Mouse (Mus musculus) intestine, embryonic 14.5 days (tissue): Measurements from ENCODE around the gene Vangl1. TPM values are rescaled to one million over a fixed set of nuclear protein-coding genes. Genes with fewer than 3 reads are reported as not detected.
A peak's percentile ranks its signal among the peaks of the same experiment; 100 is the strongest.

Experiments
- ATAC-seq: fragments of 200-750 bp; cut with Nextera tagmentation; replicated peaks from 2 replicates; pipeline ENCODE4 v1.8.0; 2017; ENCODE audit warnings: low read depth, moderate number of reproducible peaks, moderate TSS enrichment, moderate library complexity; ENCODE audit not compliant: low FRiP score, low TSS enrichment
- DNase-seq: peaks from one replicate; pipeline ENCODE4 v3.0.0-alpha.2; 2018; ENCODE audit warnings: low spot score
- H3K27ac ChIP-seq: fragments of 300-500 bp; sonication (generic); 2 replicates; pipeline ENCODE4 v1.5.1; 2014; ENCODE audit warnings: low read depth, mild to moderate bottlenecking, control low read depth
- H3K27me3 ChIP-seq: fragments of 300-500 bp; sonication (generic); replicated peaks from 2 replicates; pipeline ENCODE4 v1.6.1; 2014; ENCODE audit warnings: low read length, control low read depth; ENCODE audit not compliant: control insufficient read depth, insufficient read depth
- H3K36me3 ChIP-seq: fragments of 300-500 bp; sonication (generic); 2 replicates; pipeline ENCODE4 v1.6.1; 2014; ENCODE audit warnings: low read length, control low read depth; ENCODE audit not compliant: control insufficient read depth, insufficient read depth
- H3K4me1 ChIP-seq: fragments of 300-500 bp; sonication (generic); replicated peaks from 2 replicates; pipeline ENCODE4 v1.6.1; 2014; ENCODE audit warnings: low read length, control low read depth, mixed read lengths; ENCODE audit not compliant: control insufficient read depth, insufficient read depth
- H3K4me2 ChIP-seq: fragments of 300-500 bp; sonication (generic); 2 replicates; pipeline ENCODE4 v1.6.1; 2014; ENCODE audit warnings: low read length
- H3K4me3 ChIP-seq: fragments of 300-500 bp; sonication (generic); 2 replicates; pipeline ENCODE4 v1.5.1; 2014; ENCODE audit warnings: low read depth, low read length, control low read depth, mixed read lengths
- H3K9ac ChIP-seq: fragments of 300-500 bp; sonication (generic); 2 replicates; pipeline ENCODE4 v1.6.1; 2014; ENCODE audit warnings: mild to moderate bottlenecking, low read length
- H3K9me3 ChIP-seq: fragments of 300-500 bp; sonication (generic); 2 replicates; pipeline ENCODE4 v1.6.1; 2016; ENCODE audit warnings: low read length, control low read depth; ENCODE audit not compliant: control insufficient read depth
- WGBS: fragments of 180-500 bp; shearing (Covaris S2); extraction: QIAGEN DNeasy Blood & Tissue Kit; methylation state at CpG from one replicate; pipeline ENCODE4 v1.1.7; 2014; 5-methylcytosine and 5-hydroxymethylcytosine counted together
- polyA plus RNA-seq: library from polyadenylated mRNA; unstranded; fragments of >200 nt; fragmentation: Nextera tagmentation; extraction: Ambion mirVana; gene quantifications from 2 replicates; pipeline ENCODE4 v1.2.1, GENCODE M21; 2014

Vangl1 gene
- polyA plus RNA-seq = 21.0 and 23.7 TPM in 2 replicates

- Histone ChIP-seq H3K27me3 (no peaks in the 10 kb centered on the region), H3K27ac (peak within 1 kb of the TSS; percentile 74)
Observed at GRCm38 (mm10) chr3:102203781-102204721, at the start of gene Vangl1. Vangl1 (minus strand) TSS chr3:102204693.

GRCm38 (mm10) chr3:102253554-102253953 lies 49.1 kb upstream of the Vangl1 start:
- Histone ChIP-seq H3K27ac (no peak overlapping the region), H3K4me1 (no peaks in the 10 kb centered on the region), H3K9ac (no peak overlapping the region), H3K27me3 (no peaks in the 10 kb centered on the region), H3K36me3 (no peaks in the 10 kb centered on the region), H3K9me3 (no peaks in the 10 kb centered on the region), H3K4me2 (no peak overlapping the region), H3K4me3 (no peak overlapping the region)
- ATAC-seq (no peak), DNase-seq (peak; percentile 18)
- 49% methylated on average over 4 of the region's 4 CpGs for WGBS

More at GRCm38 (mm10) chr3:102203781-102204721, at the start of gene Vangl1:
- no peaks in the 10 kb centered on the region for H3K9me3 ChIP-seq
- H3K4me1 ChIP-seq = peaks cover 19% of the 10 kb centered on the region
- peak within 1 kb of the TSS; percentile 71 for H3K9ac ChIP-seq
- peak; percentile 87 for ATAC-seq
- WGBS = under 1% methylated on average over 76 of the region's 95 CpGs
- peak; percentile 91 for DNase-seq
- H3K36me3 ChIP-seq = no peaks in the 10 kb centered on the region
- peak within 1 kb of the TSS; percentile 79 for H3K4me3 ChIP-seq
- H3K4me2 ChIP-seq = peak within 1 kb of the TSS; percentile 91

- H3K9me3 ChIP-seq = no peaks in the 10 kb centered on the region
- H3K27ac ChIP-seq = no peak overlapping the region
- no peak overlapping the region for H3K9ac ChIP-seq
- H3K4me3 ChIP-seq = no peak overlapping the region
- H3K4me2 ChIP-seq = no peak overlapping the region
- H3K27me3 ChIP-seq = no peaks in the 10 kb centered on the region
- no peak for DNase-seq
- 67% methylated on average over 3 of the region's 3 CpGs for WGBS
- ATAC-seq = no peak
- H3K36me3 ChIP-seq = no peaks in the 10 kb centered on the region
- no peaks in the 10 kb centered on the region for H3K4me1 ChIP-seq
Observed at GRCm38 (mm10) chr3:102252927-102253326, 48.4 kb upstream of the Vangl1 start.

GRCm38 (mm10) chr3:102250873-102251272 lies 46.4 kb upstream of the Vangl1 start:
- Histone ChIP-seq H3K27ac (no peak overlapping the region), H3K9ac (no peak overlapping the region), H3K27me3 (no peaks in the 10 kb centered on the region), H3K4me1 (no peaks in the 10 kb centered on the region), H3K4me3 (no peak overlapping the region), H3K4me2 (no peak overlapping the region), H3K9me3 (no peaks in the 10 kb centered on the region), H3K36me3 (no peaks in the 10 kb centered on the region)
- ATAC-seq (no peak), DNase-seq (no peak)
- 92% methylated on average over 3 of the region's 3 CpGs for WGBS

GRCm38 (mm10) chr3:102249401-102249991 lies 45.0 kb upstream of the Vangl1 start:
- WGBS = 56% methylated on average over 9 of the region's 9 CpGs
- Histone ChIP-seq H3K4me2 (no peak overlapping the region), H3K27ac (no peak overlapping the region), H3K4me1 (no peaks in the 10 kb centered on the region), H3K36me3 (no peaks in the 10 kb centered on the region), H3K27me3 (no peaks in the 10 kb centered on the region), H3K4me3 (no peak overlapping the region), H3K9ac (no peak overlapping the region), H3K9me3 (no peaks in the 10 kb centered on the region)
- DNase-seq = peak; percentile 76
- no peak for ATAC-seq

- Histone ChIP-seq H3K27me3 (no peaks in the 10 kb centered on the region), H3K9me3 (no peaks in the 10 kb centered on the region), H3K4me2 (no peak overlapping the region), H3K27ac (no peak overlapping the region), H3K4me3 (no peak overlapping the region), H3K4me1 (no peaks in the 10 kb centered on the region), H3K9ac (no peak overlapping the region), H3K36me3 (no peaks in the 10 kb centered on the region)
- DNase-seq (no peak), ATAC-seq (no peak)
- 88% methylated on average over 3 of the region's 3 CpGs for WGBS
Observed at GRCm38 (mm10) chr3:102244601-102245000, 40.1 kb upstream of the Vangl1 start.

- Histone ChIP-seq H3K4me3 (no peak overlapping the region), H3K9me3 (no peaks in the 10 kb centered on the region), H3K4me1 (no peaks in the 10 kb centered on the region), H3K4me2 (no peak overlapping the region), H3K27me3 (no peaks in the 10 kb centered on the region), H3K36me3 (no peaks in the 10 kb centered on the region), H3K27ac (no peak overlapping the region), H3K9ac (no peak overlapping the region)
- ATAC-seq = no peak
- DNase-seq = no peak
- 50% methylated on average over 5 of the region's 5 CpGs for WGBS
Observed at GRCm38 (mm10) chr3:102242854-102243253, 38.4 kb upstream of the Vangl1 start.

GRCm38 (mm10) chr3:102231418-102232134 lies 27.1 kb upstream of the Vangl1 start:
- Histone ChIP-seq H3K4me3 (no peak overlapping the region), H3K27me3 (no peaks in the 10 kb centered on the region)
- 85% methylated on average over 9 of the region's 9 CpGs for WGBS

More at GRCm38 (mm10) chr3:102231418-102232134, 27.1 kb upstream of the Vangl1 start:
- Histone ChIP-seq H3K9ac (no peak overlapping the region), H3K9me3 (peaks cover 3% of the 10 kb centered on the region; the same call in 1 of the 2 replicates), H3K27ac (no peak overlapping the region), H3K4me2 (no peak overlapping the region), H3K4me1 (no peaks in the 10 kb centered on the region), H3K36me3 (no peaks in the 10 kb centered on the region)
- no peak for DNase-seq
- ATAC-seq = no peak
